In genomic region chr6:54939631-54940030, GRCm38 (mm10) we compare ENCODE assay signal across 10 mouse cellular contexts. TPM values are rescaled to one million over a fixed set of nuclear protein-coding genes. Genes with fewer than 3 reads are reported as not detected.
DNase-seq lines count a peak whose midpoint lies in the region; ATAC-seq and TF ChIP-seq lines count a peak whose summit lies in the region.
"Had no signal": no experiment of that assay in that cellular context is flagged by ENCODE, and none has a peak within 500 bp of the region (broad histone marks: within the 10 kb centered on the region; RNA-seq: fewer than 3 reads in every experiment).

No protein-coding gene starts in this region.

- ATAC-seq in kidney, embryonic 15.5 days (replicated peaks; ENCODE audit: low FRiP score) = no peak

- no peak for TF ChIP-seq POLR2A in bone marrow, adult 2 months (IDR thresholded peaks at IDR 0.05; ENCODE audit: borderline replicate concordance, control insufficient read depth, low read depth, low read length)

- H3K4me3 ChIP-seq in kidney, embryonic 15.5 days (replicated peaks) = no peak overlapping the region
- no peak overlapping the region for H3K4me3 ChIP-seq in bone marrow, adult 2 months (replicated peaks; ENCODE audit: control insufficient read depth, low read depth, low read length)
- H3K4me3 ChIP-seq in left cerebral cortex, adult 2 months = no peak overlapping the region
- H3K4me3 ChIP-seq: layer of hippocampus, adult 2 months had no signal

- H3K4me2 ChIP-seq in kidney, embryonic 15.5 days = no peak overlapping the region

- intact Hi-C loops in left cerebral cortex, adult 2 months (cut with DNase I) = no loop called here

- H3K27me3 ChIP-seq in kidney, embryonic 15.5 days = peaks cover 17% of the 10 kb centered on the region

- no peaks in the 10 kb centered on the region for H3K36me3 ChIP-seq in kidney, embryonic 15.5 days

- no peaks in the 10 kb centered on the region for H3K9me3 ChIP-seq in kidney, embryonic 15.5 days (replicated peaks)

- TF ChIP-seq CTCF in bone marrow, adult 2 months (IDR thresholded peaks at IDR 0.05; ENCODE audit: control insufficient read depth, insufficient read depth, low read length) = no peak
- TF ChIP-seq CTCF in left cerebral cortex, adult 2 months (IDR thresholded peaks at IDR 0.05) = no peak

- H3K27ac ChIP-seq in kidney, embryonic 15.5 days = no peak overlapping the region
- 0 out of 2 replicates have a peak overlapping the region, but pooled peaks have one; percentile 37 for H3K27ac ChIP-seq in bone marrow, adult 2 months (ENCODE audit: control insufficient read depth, insufficient read depth, low read depth, low read length, poor library complexity)
- H3K27ac ChIP-seq in left cerebral cortex, adult 2 months = no peak overlapping the region
- H3K27ac ChIP-seq: layer of hippocampus, adult 2 months had no signal

- H3K9ac ChIP-seq in kidney, embryonic 15.5 days = no peak overlapping the region

- peak; percentile 61 for DNase-seq in kidney, adult 11 months
- peak; percentile 45 for DNase-seq in heart, postnatal 4 days
- DNase-seq in lung, postnatal 4 days = peak; percentile 61 to 71
- no peak for DNase-seq in cerebellum, adult 8-10 months
- DNase-seq in left cerebral cortex, adult 2 months (ENCODE audit: extremely low spot score in 1 of 2, low spot score in 2 of 2) = no peak
- no peak for DNase-seq in urinary bladder, postnatal 25 days (ENCODE audit: low spot score)
- DNase-seq: cerebellum, adult 18-20 months had no signal

- H3K4me1 ChIP-seq in kidney, embryonic 15.5 days = peaks cover 8% of the 10 kb centered on the region
- peaks cover 4% of the 10 kb centered on the region; the same call in 1 of the 2 replicates for H3K4me1 ChIP-seq in bone marrow, adult 2 months (ENCODE audit: control insufficient read depth, insufficient read depth, low read length)

- WGBS in kidney, embryonic 15.5 days = 66% methylated on average over 4 of the region's 4 CpGs
- WGBS in bone marrow, adult 2 months = 25% methylated on average over 4 of the region's 4 CpGs

RNA-seq across cellular contexts. Expression of gene Nod1, which starts 32.8 kb away (rescaled TPM):
- 3.6 and 5.1 TPM in 2 replicates for polyA plus RNA-seq in kidney, embryonic 15.5 days (2015; fragmentation: Nextera tagmentation; extraction: Ambion mirVana)
- polyA plus RNA-seq in bone marrow, adult 2 months (2011; ENCODE audit: insufficient read depth, insufficient read length, low replicate concordance, missing spikeins) = 4.7 and 10.1 TPM in 2 replicates
- 10 to 100 TPM in 1 of 2 experiments, 1 to 10 TPM in 1; 9.3 to 10.3 TPM for total RNA-seq in heart, postnatal 4 days (2021)
- total RNA-seq in left cerebral cortex, adult 2 months (2021) = 1 to 10 TPM; 3.4 to 4.3 TPM

RNA-seq across cellular contexts. Expression of gene Ggct, which starts 53.1 kb away (rescaled TPM):
- polyA plus RNA-seq in kidney, embryonic 15.5 days (2015; fragmentation: Nextera tagmentation; extraction: Ambion mirVana) = 8.8 and 9.0 TPM in 2 replicates
- polyA plus RNA-seq in bone marrow, adult 2 months (2011; ENCODE audit: insufficient read depth, insufficient read length, low replicate concordance, missing spikeins) = 3.0 and 13.2 TPM in 2 replicates
- 10 to 100 TPM in 1 of 2 experiments, 1 to 10 TPM in 1; 8.8 to 10.2 TPM for total RNA-seq in heart, postnatal 4 days (2021)
- total RNA-seq in left cerebral cortex, adult 2 months (2021) = 10 to 100 TPM; 27.7 to 29.3 TPM

Comparison
In these comparisons a context has a peak if more than half of its experiments do, and no peak if none do; other contexts are left out.
1. DNase-seq: peak in kidney, adult 11 months (single experiment), heart, postnatal 4 days (single experiment) and lung, postnatal 4 days (2 of 2); none in cerebellum, adult 8-10 months (single experiment), left cerebral cortex, adult 2 months (0 of 2) and urinary bladder, postnatal 25 days (single experiment).